Mouse (Mus musculus) inflammation-experienced regulatory T-cells, adult 6 months (primary cell): ENCODE results near the gene Sh3tc1. TPM values are rescaled to one million over a fixed set of nuclear protein-coding genes. Genes with fewer than 3 reads are reported as not detected.

Experiments
- ATAC-seq: one replicate; pipeline ENCODE4 v1.8.0; 2017
- polyA plus RNA-seq, 3 experiments: library from polyadenylated mRNA; unstranded; fragments of 100-300 nt; shearing (Covaris generic); gene quantifications; one replicate each; pipeline ENCODE4 v1.2.1; 2017

Gene Sh3tc1
- polyA plus RNA-seq, 3 experiments from 2014 or later = 1.1 to 2.2 (median 1.4) TPM

DNA sequence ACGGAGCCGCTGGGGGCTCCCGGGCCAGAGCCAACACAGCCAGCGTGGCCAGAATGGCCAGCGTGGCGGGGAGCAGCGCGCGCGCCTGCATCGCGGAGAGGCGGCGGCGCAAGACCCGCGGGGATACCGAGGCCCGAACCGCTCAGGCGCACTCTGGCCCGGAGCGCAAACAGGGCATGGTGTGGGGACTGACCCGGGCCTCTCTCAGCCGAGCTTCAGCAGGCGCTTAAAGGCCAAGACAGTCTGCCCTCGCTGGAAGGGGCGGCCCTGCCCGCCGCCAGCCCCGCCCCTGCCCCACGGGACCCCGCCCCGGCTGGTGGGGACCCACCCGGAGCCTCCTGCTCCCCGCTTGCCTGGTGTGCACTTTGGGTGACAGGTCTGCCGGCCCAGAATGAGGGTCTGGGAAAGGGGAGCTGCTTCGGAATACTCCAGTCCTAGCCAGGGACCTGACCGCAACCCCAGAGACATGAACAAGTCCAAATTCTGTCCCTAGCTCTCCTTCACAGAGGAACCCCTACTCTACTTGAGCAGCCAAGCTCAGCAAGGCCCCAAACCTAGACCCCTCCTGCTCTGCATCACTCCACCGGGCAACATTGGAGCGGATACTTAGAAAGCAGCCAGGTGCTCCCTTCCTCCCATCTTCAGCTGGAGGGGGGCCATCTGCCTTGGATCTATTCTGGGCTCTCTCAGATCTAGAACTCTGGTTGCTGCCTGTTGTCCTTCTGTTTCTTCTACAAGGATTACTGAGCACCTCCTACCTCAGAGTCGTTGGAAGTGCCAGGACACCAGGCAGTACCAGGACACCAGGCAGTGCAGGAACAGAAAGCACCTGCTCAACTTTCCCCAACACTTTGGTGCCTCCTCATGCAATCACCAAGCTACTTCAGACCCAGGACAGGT is 60.3 kb downstream of the Sh3tc1 start, which contains the start of gene Htra3:
Gene Htra3 (minus strand): TSS at position 527 of the 900 bp plus-strand sequence.
- ATAC-seq = no peak

DNA sequence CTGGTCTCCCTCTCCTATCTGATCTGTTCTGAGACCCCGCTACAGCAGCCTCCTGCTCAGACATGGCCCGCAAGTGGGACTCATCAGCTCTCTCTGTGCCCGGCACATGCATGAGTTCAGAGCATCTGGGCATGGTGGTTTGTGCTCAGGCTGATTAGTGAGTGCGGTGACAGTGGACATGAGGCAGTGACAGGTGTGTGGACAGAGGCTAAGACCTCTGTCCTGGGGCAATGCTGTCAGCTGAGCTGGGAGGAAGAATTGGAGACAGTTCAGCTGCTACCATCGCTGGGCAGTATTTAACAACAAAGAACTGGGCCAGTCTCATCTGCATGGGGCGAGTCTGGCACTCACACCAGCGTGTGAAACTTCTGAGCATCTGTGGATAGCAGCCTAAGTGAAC is 62.8 kb downstream of the Sh3tc1 start:
- ATAC-seq = no peak

DNA sequence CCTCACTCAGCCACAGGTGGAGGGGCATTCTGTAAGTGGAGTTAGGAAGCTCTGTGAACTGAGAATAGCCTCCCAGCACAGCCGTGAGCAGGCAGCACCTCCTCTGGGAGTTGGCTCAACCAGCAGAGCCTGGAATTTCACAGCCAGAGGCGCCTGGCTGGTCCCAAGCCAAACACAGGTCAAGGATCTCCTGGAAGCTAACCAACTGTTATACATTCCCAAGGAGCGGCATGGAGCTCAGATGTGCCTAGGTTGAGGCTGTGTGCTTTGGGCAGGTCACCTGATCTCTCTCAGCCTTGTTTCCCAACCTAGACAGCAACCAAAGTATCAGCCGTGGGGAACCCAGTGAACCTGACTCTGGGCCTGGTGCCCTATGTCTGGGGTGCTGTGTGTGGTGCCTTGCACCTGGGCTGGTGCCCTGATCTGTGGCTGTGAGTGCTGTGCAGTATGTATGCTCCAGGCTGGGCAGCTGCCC is 65.7 kb downstream of the Sh3tc1 start:
- ATAC-seq = no peak

GRCm38 (mm10) chr5:35673086-35673485 is 66.7 kb downstream of the Sh3tc1 start:
- ATAC-seq = no peak

- no peak for ATAC-seq
Measured at GRCm38 (mm10) chr5:35672581-35672980, 67.2 kb downstream of the Sh3tc1 start.

DNA sequence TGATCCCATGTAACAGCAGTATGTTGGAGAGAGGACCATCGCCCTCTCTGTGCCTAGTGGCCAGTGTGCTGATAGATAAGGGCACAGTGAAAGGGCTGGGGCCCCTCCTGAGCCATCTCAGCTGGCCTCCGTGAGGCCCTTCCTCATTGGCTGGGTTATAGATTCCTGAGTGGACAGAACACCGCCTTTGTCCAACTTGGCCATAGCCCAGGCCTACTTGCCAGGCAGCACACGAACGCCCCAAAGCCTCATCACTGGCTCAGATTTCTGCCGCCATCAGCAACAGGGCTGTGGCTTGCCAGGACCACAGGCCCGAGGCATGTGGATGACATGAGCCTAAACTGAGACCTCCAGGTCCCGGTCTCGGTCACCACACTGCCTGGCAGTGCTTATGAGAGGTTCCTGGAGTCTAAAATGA is 68.3 kb downstream of the Sh3tc1 start:
- ATAC-seq = no peak

DNA sequence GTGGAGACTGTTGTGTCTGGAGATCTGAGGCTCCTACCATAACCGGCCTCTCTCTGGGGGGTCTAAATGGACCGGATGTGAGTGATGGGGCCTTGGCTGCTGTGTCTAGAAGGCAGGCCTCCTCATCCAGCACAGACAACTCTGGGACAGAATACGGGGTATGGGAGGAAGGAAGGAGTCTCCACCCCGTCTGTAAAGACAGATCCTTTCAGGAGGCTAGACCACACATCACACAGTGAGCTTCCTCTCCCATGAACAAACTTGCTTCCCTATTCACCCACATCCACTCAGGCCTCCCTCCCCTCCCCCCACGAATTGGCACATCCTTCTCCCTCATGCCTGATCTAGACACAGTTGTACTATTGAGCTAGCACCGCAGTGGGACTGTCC is 69.4 kb downstream of the Sh3tc1 start:
- no peak for ATAC-seq

GRCm38 (mm10) chr5:35669747-35670411 is 69.9 kb downstream of the Sh3tc1 start:
- no peak for ATAC-seq

- no peak for ATAC-seq
Measured at GRCm38 (mm10) chr5:35666152-35666551, 73.6 kb downstream of the Sh3tc1 start.

GRCm38 (mm10) chr5:35662021-35662545 is 77.7 kb downstream of the Sh3tc1 start:
- no peak for ATAC-seq

- no peak for ATAC-seq
Measured at GRCm38 (mm10) chr5:35661210-35661609, 78.6 kb downstream of the Sh3tc1 start.

DNA sequence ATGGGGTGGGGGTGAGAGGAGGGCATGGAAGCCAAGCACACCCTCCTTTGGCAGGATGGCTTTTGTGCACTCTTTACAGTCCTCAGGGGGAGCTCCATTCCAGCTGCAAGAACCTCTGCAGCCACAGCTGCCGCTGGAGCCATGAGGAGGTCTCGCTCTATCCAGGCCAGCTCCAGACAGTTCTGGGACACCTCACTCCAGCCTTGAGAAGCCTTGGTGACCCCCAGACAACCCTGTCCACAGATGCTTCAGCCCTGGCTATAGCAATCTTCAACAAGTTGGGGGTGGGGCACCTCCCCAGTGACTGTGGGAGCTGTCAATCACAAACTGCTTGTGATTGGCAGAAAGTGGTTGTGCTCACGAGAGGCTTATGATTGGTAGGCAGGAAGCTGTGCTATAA is 80.3 kb downstream of the Sh3tc1 start:
- ATAC-seq = no peak

DNA sequence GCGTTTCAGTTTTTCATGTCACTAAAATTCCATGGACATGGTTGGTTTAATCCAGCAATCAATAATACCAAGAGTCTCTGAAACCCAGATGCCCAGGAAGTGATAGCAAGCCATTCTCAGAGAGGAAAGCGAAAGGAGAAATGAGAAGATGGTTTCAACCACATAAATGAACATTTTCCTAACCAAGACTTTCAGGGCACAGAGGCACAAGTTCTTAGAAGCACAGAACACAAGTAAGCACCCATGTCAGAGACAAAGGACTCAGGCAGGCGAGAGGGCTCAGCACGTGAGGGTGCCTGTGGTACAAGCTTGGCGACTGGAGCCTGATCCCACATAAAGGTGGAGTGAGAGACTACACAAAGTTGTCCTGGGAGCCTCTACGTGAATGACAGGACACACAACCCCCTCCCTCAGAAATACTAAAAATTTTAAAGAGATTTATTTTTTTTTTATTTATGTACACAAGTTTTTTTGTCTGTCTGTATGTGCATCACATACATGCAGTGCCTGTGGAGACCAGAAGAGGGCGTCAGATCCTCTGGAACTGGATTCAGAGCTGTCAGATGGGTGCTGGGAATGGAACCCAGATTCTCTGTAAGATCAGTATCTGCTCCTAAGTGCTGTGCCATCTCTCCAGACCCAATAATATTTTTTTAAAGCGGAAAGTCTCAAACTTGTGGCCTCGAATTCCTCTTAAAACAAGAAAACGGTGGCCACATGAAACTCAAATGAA is 83.9 kb downstream of the Sh3tc1 start:
- no peak for ATAC-seq

DNA sequence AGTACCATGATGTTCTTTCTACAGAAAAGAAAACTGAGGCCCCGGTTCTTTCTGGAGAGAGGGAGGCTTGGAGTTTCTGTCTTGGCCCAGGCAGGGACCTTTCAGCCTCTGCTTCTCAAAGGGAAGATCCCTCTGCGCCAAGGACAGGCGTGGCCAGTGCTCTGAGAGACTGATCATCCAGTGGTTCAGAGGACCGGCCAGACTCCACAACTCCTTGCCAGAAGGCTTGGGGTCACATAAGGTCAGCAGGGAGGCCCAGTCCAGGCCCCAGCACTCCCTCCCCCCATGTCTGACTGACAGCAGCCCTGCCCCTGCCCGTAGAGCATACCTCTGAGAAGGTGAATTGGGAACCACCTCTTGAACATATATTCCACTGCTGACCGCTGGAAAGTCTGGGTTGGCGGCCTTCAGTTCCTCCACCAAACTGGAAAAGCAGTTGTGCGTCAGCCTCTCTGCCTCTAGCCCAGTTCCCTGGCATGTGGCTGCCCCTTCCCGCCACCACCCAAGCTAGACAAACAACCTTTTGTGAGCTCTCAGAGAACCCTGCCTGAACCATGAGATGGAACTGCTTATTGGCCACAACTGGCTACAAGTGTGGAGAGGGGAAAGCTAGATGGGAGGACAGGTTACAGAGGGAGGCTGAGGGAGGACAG is 85.9 kb downstream of the Sh3tc1 start:
- ATAC-seq = no peak

DNA sequence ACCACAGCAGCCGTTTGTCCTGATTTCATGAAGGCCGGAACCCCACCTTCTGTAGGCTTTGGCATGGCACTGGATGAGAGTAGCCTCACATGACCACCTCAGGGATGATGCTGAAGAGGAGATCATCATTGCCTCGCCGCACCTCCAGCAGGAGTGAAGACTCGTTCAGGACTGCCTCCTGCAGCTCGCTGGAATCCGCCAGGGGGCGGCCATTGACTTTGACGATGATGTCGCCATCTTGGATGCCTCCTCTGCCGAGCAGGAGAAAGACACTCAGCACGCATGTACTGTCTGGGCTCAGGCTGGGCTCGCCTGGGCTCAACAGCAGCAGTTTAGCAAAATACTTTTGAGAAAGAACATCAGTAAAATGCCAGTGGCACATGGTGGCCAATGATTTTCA is 86.9 kb downstream of the Sh3tc1 start:
- ATAC-seq = no peak

DNA sequence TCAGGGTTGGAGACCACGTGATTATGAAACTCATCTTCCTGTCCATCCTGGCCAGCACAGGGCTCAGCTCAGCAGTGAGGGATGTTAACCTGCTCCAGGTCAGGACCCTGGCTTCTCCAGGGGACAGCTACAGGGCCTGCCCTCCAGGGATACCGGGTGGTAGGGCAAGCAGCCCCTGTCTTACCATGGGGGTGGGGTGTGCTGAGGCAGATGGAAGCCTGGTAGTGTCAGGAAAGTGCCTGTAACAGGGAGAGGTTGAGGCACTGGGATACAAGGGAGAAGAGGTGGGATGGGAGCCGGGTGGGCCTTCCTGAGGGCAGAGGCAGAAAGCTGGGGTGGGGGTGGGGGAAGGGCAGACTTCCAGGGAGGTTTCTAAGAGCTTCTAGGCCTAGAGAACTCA is 87.5 kb downstream of the Sh3tc1 start:
- no peak for ATAC-seq

DNA sequence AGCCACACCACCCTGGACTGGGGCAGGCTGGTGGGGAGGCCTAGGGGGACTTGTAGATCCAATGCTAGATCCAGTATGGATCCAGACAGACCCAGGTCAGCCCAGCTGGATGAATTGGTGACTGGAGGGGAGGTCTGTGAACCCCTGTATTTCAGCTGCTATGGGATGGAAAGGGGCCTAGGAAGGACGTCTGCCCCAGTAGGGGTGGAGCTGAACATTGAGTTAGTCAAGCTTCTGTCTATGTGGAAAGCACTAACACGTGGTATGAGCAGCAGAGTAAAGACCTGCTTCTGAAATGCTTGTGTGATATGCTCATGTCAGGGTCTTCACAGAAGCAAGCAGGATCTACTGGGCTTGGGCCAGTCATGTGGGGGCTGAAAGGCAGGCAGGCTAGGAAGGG is 91.6 kb downstream of the Sh3tc1 start:
- no peak for ATAC-seq

DNA sequence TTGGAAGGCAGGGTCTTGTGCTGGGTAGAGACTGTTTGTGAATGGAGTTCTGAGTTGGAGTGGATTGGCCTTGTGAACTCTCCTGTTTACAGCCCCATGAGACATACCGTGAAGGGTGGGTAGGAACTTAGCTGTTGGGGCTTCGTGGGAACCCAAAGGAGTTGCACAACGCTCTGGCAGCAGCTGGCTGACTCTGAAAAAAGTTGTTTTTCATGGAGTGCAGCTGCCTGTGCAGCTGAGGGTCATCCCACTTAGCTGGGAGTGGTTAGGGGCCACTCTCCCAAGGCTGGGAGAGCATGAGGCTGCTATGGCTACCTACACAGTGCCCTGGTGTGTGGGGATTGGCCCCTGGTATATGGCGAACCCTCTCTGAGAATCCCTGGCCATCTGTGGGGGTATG is 92.2 kb downstream of the Sh3tc1 start:
- no peak for ATAC-seq
